Mouse (Mus musculus): ENCODE data around the gene Arhgef40. TPM values are rescaled to one million over a fixed set of nuclear protein-coding genes. Genes with fewer than 3 reads are reported as not detected.

The Arhgef40 gene
- polyA plus RNA-seq, 1 experiment = 24.1 TPM

- no peaks in the 10 kb centered on the region for H3K4me1 ChIP-seq (ENCODE audit: control insufficient read depth, insufficient read depth, low read length)
- H3K4me3 ChIP-seq (ENCODE audit: insufficient read depth, low read length) = peak overlapping the region; percentile 44; the same call in 1 of the 2 replicates
- no peak overlapping the region for H3K27ac ChIP-seq (ENCODE audit: insufficient read depth, low read length)
- TF ChIP-seq POLR2A (IDR thresholded peaks at IDR 0.05; ENCODE audit: extremely low read depth, insufficient read depth, low read length) = no peak
- no peak for TF ChIP-seq CTCF (IDR thresholded peaks at IDR 0.05; ENCODE audit: extremely low read depth, insufficient read depth, low read length)
Observed at GRCm38 (mm10) chr14:51983855-51984246, 668 bp upstream of the Arhgef40 start.

- H3K4me3 ChIP-seq (ENCODE audit: insufficient read depth, low read length) = peak overlapping the region; percentile 44
- no peaks in the 10 kb centered on the region for H3K4me1 ChIP-seq (ENCODE audit: control insufficient read depth, insufficient read depth, low read length)
- H3K27ac ChIP-seq (ENCODE audit: insufficient read depth, low read length) = peak overlapping the region; percentile 7
- no peak for TF ChIP-seq CTCF (IDR thresholded peaks at IDR 0.05; ENCODE audit: extremely low read depth, insufficient read depth, low read length)
- no peak for TF ChIP-seq POLR2A (IDR thresholded peaks at IDR 0.05; ENCODE audit: extremely low read depth, insufficient read depth, low read length)
Observed at GRCm38 (mm10) chr14:51985301-51986152, 1.0 kb downstream of the Arhgef40 start.

GRCm38 (mm10) chr14:51986153-51986505 is 1.6 kb downstream of the Arhgef40 start:
- Histone ChIP-seq H3K27ac (ENCODE audit: insufficient read depth, low read length) (no peak overlapping the region), H3K4me3 (ENCODE audit: insufficient read depth, low read length) (peak overlapping the region; percentile 44), H3K4me1 (ENCODE audit: control insufficient read depth, insufficient read depth, low read length) (no peaks in the 10 kb centered on the region)
- TF ChIP-seq POLR2A (IDR thresholded peaks at IDR 0.05; ENCODE audit: extremely low read depth, insufficient read depth, low read length) (no peak), CTCF (IDR thresholded peaks at IDR 0.05; ENCODE audit: extremely low read depth, insufficient read depth, low read length) (no peak)

GRCm38 (mm10) chr14:51987177-51987576 is 2.7 kb downstream of the Arhgef40 start:
- Histone ChIP-seq H3K4me1 (ENCODE audit: control insufficient read depth, insufficient read depth, low read length) (no peaks in the 10 kb centered on the region), H3K4me3 (ENCODE audit: insufficient read depth, low read length) (no peak overlapping the region), H3K27ac (ENCODE audit: insufficient read depth, low read length) (no peak overlapping the region)
- TF ChIP-seq CTCF (IDR thresholded peaks at IDR 0.05; ENCODE audit: extremely low read depth, insufficient read depth, low read length) = no peak

GRCm38 (mm10) chr14:51988731-51989130 is 4.2 kb downstream of the Arhgef40 start:
- TF ChIP-seq CTCF (IDR thresholded peaks at IDR 0.05; ENCODE audit: extremely low read depth, insufficient read depth, low read length) = no peak
- no peak overlapping the region for H3K4me3 ChIP-seq (ENCODE audit: insufficient read depth, low read length)
- H3K4me1 ChIP-seq (ENCODE audit: control insufficient read depth, insufficient read depth, low read length) = no peaks in the 10 kb centered on the region
- H3K27ac ChIP-seq (ENCODE audit: insufficient read depth, low read length) = no peak overlapping the region

- no peak for TF ChIP-seq POLR2A (IDR thresholded peaks at IDR 0.05; ENCODE audit: extremely low read depth, insufficient read depth, low read length)
- TF ChIP-seq CTCF (IDR thresholded peaks at IDR 0.05; ENCODE audit: extremely low read depth, insufficient read depth, low read length) = no peak
- H3K27ac ChIP-seq (ENCODE audit: insufficient read depth, low read length) = no peak overlapping the region
- H3K4me1 ChIP-seq (ENCODE audit: control insufficient read depth, insufficient read depth, low read length) = no peaks in the 10 kb centered on the region
- no peak overlapping the region for H3K4me3 ChIP-seq (ENCODE audit: insufficient read depth, low read length)
Observed at GRCm38 (mm10) chr14:51989461-51989970, 5.0 kb downstream of the Arhgef40 start.

- Histone ChIP-seq H3K4me3 (ENCODE audit: insufficient read depth, low read length) (no peak overlapping the region), H3K4me1 (ENCODE audit: control insufficient read depth, insufficient read depth, low read length) (no peaks in the 10 kb centered on the region), H3K27ac (ENCODE audit: insufficient read depth, low read length) (no peak overlapping the region)
- TF ChIP-seq POLR2A (IDR thresholded peaks at IDR 0.05; ENCODE audit: extremely low read depth, insufficient read depth, low read length) = no peak
- no peak for TF ChIP-seq CTCF (IDR thresholded peaks at IDR 0.05; ENCODE audit: extremely low read depth, insufficient read depth, low read length)
Observed at GRCm38 (mm10) chr14:51994453-51994852, 9.9 kb downstream of the Arhgef40 start.

- TF ChIP-seq CTCF (IDR thresholded peaks at IDR 0.05; ENCODE audit: extremely low read depth, insufficient read depth, low read length) (no peak), POLR2A (IDR thresholded peaks at IDR 0.05; ENCODE audit: extremely low read depth, insufficient read depth, low read length) (no peak)
- H3K27ac ChIP-seq (ENCODE audit: insufficient read depth, low read length) = no peak overlapping the region
- no peaks in the 10 kb centered on the region for H3K4me1 ChIP-seq (ENCODE audit: control insufficient read depth, insufficient read depth, low read length)
- no peak overlapping the region for H3K4me3 ChIP-seq (ENCODE audit: insufficient read depth, low read length)
Observed at GRCm38 (mm10) chr14:51995219-51995871, 10.8 kb downstream of the Arhgef40 start.

GRCm38 (mm10) chr14:51996231-51996841 is 11.8 kb downstream of the Arhgef40 start:
- Histone ChIP-seq H3K27ac (ENCODE audit: insufficient read depth, low read length) (no peak overlapping the region), H3K4me1 (ENCODE audit: control insufficient read depth, insufficient read depth, low read length) (no peaks in the 10 kb centered on the region), H3K4me3 (ENCODE audit: insufficient read depth, low read length) (no peak overlapping the region)
- TF ChIP-seq POLR2A (IDR thresholded peaks at IDR 0.05; ENCODE audit: extremely low read depth, insufficient read depth, low read length) (no peak), CTCF (IDR thresholded peaks at IDR 0.05; ENCODE audit: extremely low read depth, insufficient read depth, low read length) (peak; percentile 38)
